Mouse (Mus musculus) heart, embryonic 14.5 days (tissue): ENCODE measurements around the gene Znhit6. TPM values are rescaled to one million over a fixed set of nuclear protein-coding genes. Genes with fewer than 3 reads are reported as not detected.

Experiments used
- ATAC-seq: fragments of 200-750 bp; cut with Nextera tagmentation; 2 replicates; pipeline ENCODE4 v1.8.0; 2017; ENCODE audit warnings: low read depth, moderate TSS enrichment; ENCODE audit not compliant: insufficient number of reproducible peaks, insufficient read depth, low FRiP score
- H3K27ac ChIP-seq, 2 experiments: fragments of 200-500 bp in 1 of 2; fragments of 300-500 bp in 1 of 2; sonication (generic) in 1 of 2; replicated peaks in 1 of 2; 2 replicates each; pipeline ENCODE4 v1.5.1; 2012 to 2014; ENCODE audit warnings: low read depth in 2 of 2, low read length in 2 of 2, control low read depth in 1 of 2, mild to moderate bottlenecking in 1 of 2, mixed read lengths in 1 of 2; ENCODE audit not compliant: control insufficient read depth in 1 of 2, insufficient read depth in 1 of 2
- H3K27me3 ChIP-seq: fragments of 300-500 bp; sonication (generic); 2 replicates; pipeline ENCODE4 v1.6.1; 2014; ENCODE audit warnings: mild to moderate bottlenecking, low read length, control low read depth; ENCODE audit not compliant: control insufficient read depth, insufficient read depth
- H3K36me3 ChIP-seq: fragments of 300-500 bp; sonication (generic); 2 replicates; pipeline ENCODE4 v1.6.1; 2014; ENCODE audit warnings: mild to moderate bottlenecking, control low read depth, low read length, mixed read lengths; ENCODE audit not compliant: control insufficient read depth, insufficient read depth
- H3K4me1 ChIP-seq, 2 experiments: fragments of 200-500 bp in 1 of 2; fragments of 300-500 bp in 1 of 2; sonication (generic) in 1 of 2; 2 replicates each; pipeline ENCODE4 v1.6.1; 2012 to 2014; ENCODE audit warnings: low read length in 2 of 2, control low read depth in 1 of 2, mixed read lengths in 1 of 2; ENCODE audit not compliant: control insufficient read depth in 2 of 2, insufficient read depth in 2 of 2
- H3K4me2 ChIP-seq: fragments of 300-500 bp; sonication (generic); 2 replicates; pipeline ENCODE4 v1.6.1; 2014; ENCODE audit warnings: mild to moderate bottlenecking, low read length
- H3K4me3 ChIP-seq, 2 experiments: fragments of 200-500 bp in 1 of 2; fragments of 300-500 bp in 1 of 2; sonication (generic) in 1 of 2; 2 replicates each; pipeline ENCODE4 v1.5.1; 2012 to 2014; ENCODE audit warnings: low read length in 2 of 2, mild to moderate bottlenecking in 2 of 2, control low read depth in 1 of 2, low read depth in 1 of 2, moderate library complexity in 1 of 2; ENCODE audit not compliant: control insufficient read depth in 1 of 2, insufficient read depth in 1 of 2
- H3K9ac ChIP-seq: fragments of 300-500 bp; sonication (generic); 2 replicates; pipeline ENCODE4 v1.6.1; 2014; ENCODE audit warnings: mild to moderate bottlenecking, low read length
- H3K9me3 ChIP-seq: fragments of 300-500 bp; sonication (generic); 2 replicates; pipeline ENCODE4 v1.6.1; 2016; ENCODE audit warnings: low read length, control low read depth; ENCODE audit not compliant: control insufficient read depth
- WGBS: fragments of 180-500 bp; shearing (Covaris S2); extraction: QIAGEN DNeasy Blood & Tissue Kit; methylation state at CpG from one replicate; pipeline ENCODE4 v1.1.7; 2014; 5-methylcytosine and 5-hydroxymethylcytosine counted together
- polyA plus RNA-seq: library from polyadenylated mRNA; unstranded; fragments of >200 nt; fragmentation: Nextera tagmentation; extraction: Ambion mirVana; gene quantifications from 2 replicates; pipeline ENCODE4 v1.2.1, GENCODE M21; 2014

Gene Znhit6
- polyA plus RNA-seq, 1 experiment from 2014 or later, result 20.2 TPM

GRCm38 (mm10) chr3:145651029-145651977, 75.3 kb downstream of the Znhit6 start:
- H3K27ac ChIP-seq, result peak overlapping the region; percentile 91 to 96
- H3K4me3 ChIP-seq, result peak overlapping the region; percentile 69 to 80
- H3K4me2 ChIP-seq, result peak overlapping the region; percentile 77
- no peaks in the 10 kb centered on the region for H3K9me3 ChIP-seq
- 9% methylated on average over 19 of the region's 19 CpGs for WGBS
- ATAC-seq, result no peak
- peaks cover 30 to 49% of the 10 kb centered on the region in 2 experiments for H3K4me1 ChIP-seq
- H3K27me3 ChIP-seq, result no peaks in the 10 kb centered on the region
- H3K9ac ChIP-seq, result peak overlapping the region; percentile 94
- peaks cover 18% of the 10 kb centered on the region for H3K36me3 ChIP-seq

- Histone ChIP-seq H3K9me3 (no peaks in the 10 kb centered on the region), H3K4me1 (peaks cover 31 to 52% of the 10 kb centered on the region in 2 experiments), H3K9ac (peak overlapping the region; percentile 94), H3K27ac (peak overlapping the region; percentile 91 to 96), H3K4me2 (peak overlapping the region; percentile 77), H3K27me3 (no peaks in the 10 kb centered on the region), H3K4me3 (peak overlapping the region; percentile 69 to 78), H3K36me3 (peaks cover 17% of the 10 kb centered on the region)
- WGBS, result 2% methylated on average over 10 of the region's 10 CpGs
- no peak for ATAC-seq
Observed at GRCm38 (mm10) chr3:145651978-145652321, 75.9 kb downstream of the Znhit6 start.

GRCm38 (mm10) chr3:145652322-145653131, 76.5 kb downstream of the Znhit6 start:
- H3K4me1 ChIP-seq, result peaks cover 29 to 53% of the 10 kb centered on the region in 2 experiments
- no peaks in the 10 kb centered on the region for H3K9me3 ChIP-seq
- no peaks in the 10 kb centered on the region for H3K27me3 ChIP-seq
- WGBS, result 6% methylated on average over 20 of the region's 20 CpGs
- peaks cover 11% of the 10 kb centered on the region for H3K36me3 ChIP-seq
- peak overlapping the region; percentile 91 to 96 for H3K27ac ChIP-seq
- peak overlapping the region; percentile 69 to 78 for H3K4me3 ChIP-seq
- H3K4me2 ChIP-seq, result peak overlapping the region; percentile 77
- H3K9ac ChIP-seq, result peak overlapping the region; percentile 94
- ATAC-seq, result no peak

GRCm38 (mm10) chr3:145653191-145653940, 77.4 kb downstream of the Znhit6 start:
- Histone ChIP-seq H3K9me3 (no peaks in the 10 kb centered on the region), H3K27me3 (no peaks in the 10 kb centered on the region), H3K4me1 (peaks cover 24 to 45% of the 10 kb centered on the region in 2 experiments), H3K4me3 (peak overlapping the region; percentile 69 to 78), H3K9ac (peak overlapping the region; percentile 94), H3K4me2 (peak overlapping the region; percentile 77), H3K27ac (peak overlapping the region; percentile 91 to 96), H3K36me3 (peaks cover 3% of the 10 kb centered on the region; the same call in 1 of the 2 replicates)
- ATAC-seq, result peak; percentile 56
- WGBS, result under 1% methylated on average over 53 of the region's 53 CpGs

GRCm38 (mm10) chr3:145654028-145654427, 78.0 kb downstream of the Znhit6 start:
- ATAC-seq, result no peak
- H3K27ac ChIP-seq, result peak overlapping the region in 1 of 2 experiments; percentile 91; a peak in 2 of 4 replicates
- WGBS, result 63% methylated on average over 9 of the region's 9 CpGs
- H3K27me3 ChIP-seq, result no peaks in the 10 kb centered on the region
- no peaks in the 10 kb centered on the region for H3K9me3 ChIP-seq
- peak overlapping the region; percentile 77 for H3K4me2 ChIP-seq
- H3K36me3 ChIP-seq, result no peaks in the 10 kb centered on the region
- peak overlapping the region; percentile 94 for H3K9ac ChIP-seq
- H3K4me3 ChIP-seq, result peak overlapping the region in 1 of 2 experiments; percentile 69; a peak in 1 of 4 replicates
- H3K4me1 ChIP-seq, result peaks cover 24 to 43% of the 10 kb centered on the region in 2 experiments

Other genes with a start within 250 kb of the Znhit6 start
- 29.4 and 42.7 TPM in 2 replicates for gene Ccn1, start 73.8 kb downstream of the Znhit6 start, polyA plus RNA-seq
- gene Ddah1, start 182.5 kb downstream of the Znhit6 start, polyA plus RNA-seq, result 23.9 and 28.9 TPM in 2 replicates